Mouse (Mus musculus) megakaryocyte, embryonic 14.5 days (primary cell): ENCODE results near the gene Dnajc15. TPM values are rescaled to one million over a fixed set of nuclear protein-coding genes. Genes with fewer than 3 reads are reported as not detected.

Experiments
- H3K27me3 ChIP-seq: replicated peaks from 2 replicates; pipeline ENCODE3; 2012; ENCODE audit warnings: inconsistent platforms
- H3K36me3 ChIP-seq: replicated peaks from 2 replicates; pipeline ENCODE3; 2012; ENCODE audit warnings: low read length, inconsistent platforms, mixed read lengths
- H3K4me1 ChIP-seq: 2 replicates; pipeline ENCODE4 v1.6.1; 2012; ENCODE audit warnings: inconsistent platforms
- H3K4me3 ChIP-seq: replicated peaks from 2 replicates; pipeline ENCODE3; 2012; ENCODE audit warnings: moderate library complexity, mild to moderate bottlenecking, inconsistent platforms
- H3K9me3 ChIP-seq: 2 replicates; pipeline ENCODE4 v1.6.1; 2012; ENCODE audit warnings: inconsistent platforms
- FLI1 ChIP-seq: IDR thresholded peaks from 2 replicates; pipeline ENCODE4 v1.6.1; 2012; ENCODE audit warnings: low read length, inconsistent platforms, mixed read lengths
- GATA1 ChIP-seq: IDR thresholded peaks from 3 replicates; pipeline ENCODE4 v1.6.1; 2012; ENCODE audit warnings: mixed read lengths, low read length, inconsistent platforms, borderline replicate concordance
- polyA plus RNA-seq: library from polyadenylated mRNA; stranded (reverse); fragments of >175 nt; gene quantifications from 2 replicates; pipeline ENCODE4 v1.2.3, GENCODE M21; 2012; ENCODE audit warnings: low replicate concordance; ENCODE audit not compliant: insufficient read depth

Gene Dnajc15
- polyA plus RNA-seq = 22.3 and 49.0 TPM in 2 replicates

GRCm38 (mm10) chr14:77874304-77875241, at the start of gene Dnajc15:
Gene Dnajc15, minus strand, starts transcription at chr14:77875125.
- TF ChIP-seq FLI1 = no peak
- TF ChIP-seq GATA1 = no peak
- peak within 1 kb of the TSS; percentile 98 for H3K4me3 ChIP-seq
- H3K9me3 ChIP-seq = no peaks in the 10 kb centered on the region
- peaks cover 50% of the 10 kb centered on the region for H3K4me1 ChIP-seq
- peaks cover 10% of the 10 kb centered on the region for H3K36me3 ChIP-seq
- no peaks in the 10 kb centered on the region for H3K27me3 ChIP-seq

- H3K36me3 ChIP-seq = peaks cover 3% of the 10 kb centered on the region
- H3K4me1 ChIP-seq = peaks cover 37% of the 10 kb centered on the region
- H3K27me3 ChIP-seq = no peaks in the 10 kb centered on the region
- H3K9me3 ChIP-seq = no peaks in the 10 kb centered on the region
- H3K4me3 ChIP-seq = no peak overlapping the region
- TF ChIP-seq GATA1 = no peak
- no peak for TF ChIP-seq FLI1
Observed at GRCm38 (mm10) chr14:77923076-77923865, 48.3 kb upstream of the Dnajc15 start.

GRCm38 (mm10) chr14:77921641-77922040, 46.7 kb upstream of the Dnajc15 start:
- Histone ChIP-seq H3K36me3 (peaks cover 3% of the 10 kb centered on the region), H3K4me3 (no peak overlapping the region), H3K27me3 (no peaks in the 10 kb centered on the region), H3K9me3 (no peaks in the 10 kb centered on the region), H3K4me1 (peaks cover 31% of the 10 kb centered on the region)
- TF ChIP-seq GATA1 = no peak
- no peak for TF ChIP-seq FLI1

GRCm38 (mm10) chr14:77915776-77916175, 40.9 kb upstream of the Dnajc15 start:
- H3K36me3 ChIP-seq = no peaks in the 10 kb centered on the region
- H3K9me3 ChIP-seq = no peaks in the 10 kb centered on the region; the same call in 1 of the 2 replicates

GRCm38 (mm10) chr14:77906586-77906985, 31.7 kb upstream of the Dnajc15 start:
- H3K27me3 ChIP-seq = no peaks in the 10 kb centered on the region
- TF ChIP-seq FLI1 = no peak
- H3K4me3 ChIP-seq = no peak overlapping the region
- peaks cover 33% of the 10 kb centered on the region for H3K4me1 ChIP-seq
- peaks cover 5% of the 10 kb centered on the region for H3K36me3 ChIP-seq
- H3K9me3 ChIP-seq = peaks cover 6% of the 10 kb centered on the region

More at GRCm38 (mm10) chr14:77915776-77916175, 40.9 kb upstream of the Dnajc15 start:
- Histone ChIP-seq H3K4me1 (peaks cover 9% of the 10 kb centered on the region; the same call in 1 of the 2 replicates), H3K4me3 (no peak overlapping the region), H3K27me3 (no peaks in the 10 kb centered on the region)
- TF ChIP-seq GATA1 (no peak), FLI1 (no peak)

GRCm38 (mm10) chr14:77905466-77905865, 30.5 kb upstream of the Dnajc15 start:
- Histone ChIP-seq H3K4me1 (peaks cover 34% of the 10 kb centered on the region), H3K4me3 (no peak overlapping the region), H3K27me3 (no peaks in the 10 kb centered on the region), H3K9me3 (peaks cover 5% of the 10 kb centered on the region), H3K36me3 (peaks cover 4% of the 10 kb centered on the region)
- TF ChIP-seq FLI1 (no peak), GATA1 (no peak)

- H3K9me3 ChIP-seq = no peaks in the 10 kb centered on the region
- peaks cover 35% of the 10 kb centered on the region for H3K4me1 ChIP-seq
- H3K4me3 ChIP-seq = peak within 1 kb of the TSS; percentile 95
- no peaks in the 10 kb centered on the region for H3K36me3 ChIP-seq
- H3K27me3 ChIP-seq = no peaks in the 10 kb centered on the region
- no peak for TF ChIP-seq GATA1
- TF ChIP-seq FLI1 = no peak
Observed at GRCm38 (mm10) chr14:77904171-77904762, 29.3 kb upstream of the Dnajc15 start, which contains the start of gene Epsti1. Gene Epsti1, plus strand, starts transcription at chr14:77904239.

GRCm38 (mm10) chr14:77902541-77902940, 27.6 kb upstream of the Dnajc15 start:
- peaks cover 29% of the 10 kb centered on the region for H3K4me1 ChIP-seq
- TF ChIP-seq FLI1 (no peak), GATA1 (no peak)
- no peaks in the 10 kb centered on the region for H3K36me3 ChIP-seq
- H3K9me3 ChIP-seq = no peaks in the 10 kb centered on the region
- H3K4me3 ChIP-seq = no peak overlapping the region
- no peaks in the 10 kb centered on the region for H3K27me3 ChIP-seq

GRCm38 (mm10) chr14:77895951-77896350, 21.0 kb upstream of the Dnajc15 start:
- H3K4me3 ChIP-seq = no peak overlapping the region
- H3K9me3 ChIP-seq = 0 out of 2 replicates have a peak, but pooled peaks cover 2% of the 10 kb centered on the region
- no peaks in the 10 kb centered on the region for H3K36me3 ChIP-seq
- peaks cover 18% of the 10 kb centered on the region for H3K4me1 ChIP-seq
- TF ChIP-seq FLI1 (no peak), GATA1 (no peak)
- H3K27me3 ChIP-seq = no peaks in the 10 kb centered on the region
